Mouse (Mus musculus): ENCODE measurements at regions not wholly inside any gene's neighbourhood (a gene's known extent, or its start where the extent isn't known, plus 50 kb on each side); places are given as distances from the start of the nearest gene placed in this dataset.

GRCm38 (mm10) chr7:135813616-135814015 is 97.5 kb upstream of the Mki67 start:
- Histone ChIP-seq H3K9ac (ENCODE audit: control insufficient read depth, low read depth, low read length, poor library complexity, severe bottlenecking) (no peak overlapping the region), H3K79me2 (ENCODE audit: control insufficient read depth, insufficient read depth, low read length, poor library complexity) (no peaks in the 10 kb centered on the region), H3K36me3 (ENCODE audit: control insufficient read depth in 1 of 2, insufficient read depth in 2 of 2, low read length in 2 of 2) (no peaks in the 10 kb centered on the region), H3K27me3 (ENCODE audit: control insufficient read depth in 1 of 2, insufficient read depth in 2 of 2, low read length in 2 of 2) (no peaks in the 10 kb centered on the region), H3K4me1 (ENCODE audit: control insufficient read depth in 1 of 2, insufficient read depth in 2 of 2, low read length in 2 of 2) (0 out of 4 replicates have a peak, but pooled peaks cover 0 to 16% of the 10 kb centered on the region in 2 experiments), H3K27ac (ENCODE audit: control insufficient read depth, low read depth, low read length) (no peak overlapping the region), H3K4me3 (ENCODE audit: control insufficient read depth in 1 of 2, insufficient read depth in 1 of 2, low read depth in 2 of 2, low read length in 2 of 2) (no peak overlapping the region), H3K9me3 (replicated peaks; ENCODE audit: insufficient read depth, low read length) (no peaks in the 10 kb centered on the region)
- peak; percentile 49 for DNase-seq (ENCODE audit: low read depth, low spot score)
- TF ChIP-seq USF1 (IDR thresholded peaks at IDR 0.05; ENCODE audit: low read depth, low read length): no peak
- no peak for TF ChIP-seq ELF1 (IDR thresholded peaks at IDR 0.05; ENCODE audit: low read depth, low read length)
- no peak for TF ChIP-seq MYC (IDR thresholded peaks at IDR 0.05; ENCODE audit: low read depth, low read length)
- no peak for TF ChIP-seq POLR2A (IDR thresholded peaks at IDR 0.05; ENCODE audit: control insufficient read depth in 1 of 2, insufficient read depth in 1 of 2, low read depth in 1 of 2, low read length in 2 of 2, poor library complexity in 1 of 2)
- TF ChIP-seq JUND (IDR thresholded peaks at IDR 0.05; ENCODE audit: low read depth, low read length): no peak
- no peak for TF ChIP-seq RAD21 (IDR thresholded peaks at IDR 0.05; ENCODE audit: low read depth, low read length)
- 0 out of 4 replicates have a peak, but pooled peaks of 1 of the 2 experiments have one; percentile 23 for TF ChIP-seq EP300 (IDR thresholded peaks at IDR 0.05; ENCODE audit: low read depth in 1 of 2, low read length in 2 of 2)
- TF ChIP-seq CHD1 (IDR thresholded peaks at IDR 0.05; ENCODE audit: low read depth, low read length): no peak
- peak; percentile 71; the same call in 1 of the 2 replicates for TF ChIP-seq ETS1 (IDR thresholded peaks at IDR 0.05; ENCODE audit: low read depth, low read length)

GRCm38 (mm10) chr7:135816191-135816590 is 100.0 kb upstream of the Mki67 start:
- Histone ChIP-seq H3K27ac (ENCODE audit: control insufficient read depth, low read depth, low read length) (no peak overlapping the region), H3K36me3 (ENCODE audit: control insufficient read depth in 1 of 2, insufficient read depth in 2 of 2, low read length in 2 of 2) (no peaks in the 10 kb centered on the region), H3K9ac (ENCODE audit: control insufficient read depth, low read depth, low read length, poor library complexity, severe bottlenecking) (no peak overlapping the region), H3K4me1 (ENCODE audit: control insufficient read depth in 1 of 2, insufficient read depth in 2 of 2, low read length in 2 of 2) (0 out of 4 replicates have a peak, but pooled peaks cover 0 to 16% of the 10 kb centered on the region in 2 experiments), H3K27me3 (ENCODE audit: control insufficient read depth in 1 of 2, insufficient read depth in 2 of 2, low read length in 2 of 2) (no peaks in the 10 kb centered on the region), H3K79me2 (ENCODE audit: control insufficient read depth, insufficient read depth, low read length, poor library complexity) (no peaks in the 10 kb centered on the region), H3K4me3 (ENCODE audit: control insufficient read depth in 1 of 2, insufficient read depth in 1 of 2, low read depth in 2 of 2, low read length in 2 of 2) (no peak overlapping the region), H3K9me3 (replicated peaks; ENCODE audit: insufficient read depth, low read length) (no peaks in the 10 kb centered on the region)
- TF ChIP-seq TCF12 (IDR thresholded peaks at IDR 0.05; ENCODE audit: low read depth, low read length) (peak; percentile 64; the same call in 1 of the 2 replicates), RAD21 (IDR thresholded peaks at IDR 0.05; ENCODE audit: low read depth, low read length) (no peak), ZKSCAN1 (IDR thresholded peaks at IDR 0.05; ENCODE audit: low read depth, low read length) (no peak), MXI1 (IDR thresholded peaks at IDR 0.05; ENCODE audit: low read depth, low read length) (no peak), POLR2AphosphoS5 (IDR thresholded peaks at IDR 0.05; ENCODE audit: borderline replicate concordance, low read depth, low read length) (no peak), POLR2A (IDR thresholded peaks at IDR 0.05; ENCODE audit: control insufficient read depth in 1 of 2, insufficient read depth in 1 of 2, low read depth in 1 of 2, low read length in 2 of 2, poor library complexity in 1 of 2) (no peak), UBTF (IDR thresholded peaks at IDR 0.05; ENCODE audit: borderline replicate concordance, insufficient read depth, low read depth, low read length) (no peak), GATA1 (IDR thresholded peaks at IDR 0.05; ENCODE audit: low read depth, low read length) (peak; percentile 52), EP300 (IDR thresholded peaks at IDR 0.05; ENCODE audit: low read depth in 1 of 2, low read length in 2 of 2) (peak in 1 of 2 experiments; percentile 75; a peak in 2 of 4 replicates), ZMIZ1 (IDR thresholded peaks at IDR 0.05; ENCODE audit: low read depth, low read length) (no peak), TAL1 (IDR thresholded peaks at IDR 0.05; ENCODE audit: low read length) (peak; percentile 20), BHLHE40 (IDR thresholded peaks at IDR 0.05; ENCODE audit: borderline replicate concordance, low read depth, low read length) (no peak), CHD1 (IDR thresholded peaks at IDR 0.05; ENCODE audit: low read depth, low read length) (no peak)
- DNase-seq (ENCODE audit: low read depth, low spot score): peak; percentile 44

All from MEL (cell line).